8 mouse cellular contexts compared by ENCODE assay signal in the genomic region with DNA sequence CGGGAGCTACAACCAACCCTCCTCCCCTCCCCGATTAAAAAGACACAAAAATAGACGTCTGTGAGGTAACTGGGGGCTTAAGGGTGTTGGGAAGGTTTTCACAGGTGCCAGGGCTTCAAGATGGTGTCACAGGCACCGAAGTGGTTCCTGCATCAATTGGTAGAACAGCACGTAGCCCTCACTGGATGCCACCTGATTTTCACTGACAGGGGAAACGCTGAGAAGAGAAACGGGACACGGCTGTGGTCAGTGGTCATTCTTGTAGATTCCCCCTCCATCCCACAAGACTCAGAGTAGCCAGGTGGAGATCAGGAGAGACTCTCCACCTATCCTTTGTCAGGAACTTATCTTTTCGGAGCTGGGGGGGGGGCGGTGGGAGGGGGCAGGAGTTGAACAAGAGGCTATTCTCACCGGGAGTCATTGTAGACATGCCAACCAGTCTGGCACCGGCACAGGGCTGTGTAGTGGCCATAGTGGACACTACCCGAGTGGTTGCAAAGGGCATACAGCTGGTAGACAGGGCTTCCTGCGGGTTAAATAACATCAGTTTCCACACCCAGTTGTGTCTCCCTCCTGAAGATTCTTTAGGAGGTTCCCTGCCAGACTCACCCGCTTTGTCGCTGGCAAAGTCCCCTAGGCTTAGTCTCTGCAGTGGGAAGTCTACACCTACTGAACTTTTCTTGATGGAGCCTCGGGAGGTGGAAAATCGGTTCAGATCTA. TPM values are rescaled to one million over a fixed set of nuclear protein-coding genes. Genes with fewer than 3 reads are reported as not detected.
DNase-seq lines count a peak whose midpoint lies in the region; ATAC-seq and TF ChIP-seq lines count a peak whose summit lies in the region.

No protein-coding gene starts in this region.

- H3K4me2 ChIP-seq in forebrain, embryonic 13.5 days = peak overlapping the region; percentile 89
- H3K4me2 ChIP-seq in forebrain, embryonic 14.5 days (ENCODE audit: low read length) = no peak overlapping the region; the same call in 1 of the 2 replicates
- H3K4me2 ChIP-seq in lung, embryonic 14.5 days = peak overlapping the region; percentile 94
- H3K4me2 ChIP-seq in heart, postnatal 0 days (ENCODE audit: low read depth, low read length) = peak overlapping the region; percentile 78
- no peak overlapping the region for H3K4me2 ChIP-seq in midbrain, embryonic 15.5 days

- no peaks in the 10 kb centered on the region for H3K9me3 ChIP-seq in forebrain, embryonic 13.5 days (replicated peaks)
- H3K9me3 ChIP-seq in forebrain, embryonic 14.5 days (replicated peaks; ENCODE audit: control insufficient read depth, low read length) = no peaks in the 10 kb centered on the region
- H3K9me3 ChIP-seq in lung, embryonic 14.5 days (ENCODE audit: low read depth, low read length) = no peaks in the 10 kb centered on the region
- no peaks in the 10 kb centered on the region for H3K9me3 ChIP-seq in heart, postnatal 0 days (replicated peaks; ENCODE audit: control insufficient read depth, low read length)
- H3K9me3 ChIP-seq in midbrain, embryonic 15.5 days = no peaks in the 10 kb centered on the region

- no peak overlapping the region for H3K9ac ChIP-seq in forebrain, embryonic 13.5 days
- no peak overlapping the region for H3K9ac ChIP-seq in forebrain, embryonic 14.5 days (ENCODE audit: low read length)
- H3K9ac ChIP-seq in lung, embryonic 14.5 days = peak overlapping the region; percentile 64; the same call in 1 of the 2 replicates
- no peak overlapping the region for H3K9ac ChIP-seq in heart, postnatal 0 days (replicated peaks; ENCODE audit: low read depth, low read length)
- no peak overlapping the region for H3K9ac ChIP-seq in midbrain, embryonic 15.5 days

- no peak for ATAC-seq in forebrain, embryonic 13.5 days
- ATAC-seq in forebrain, embryonic 14.5 days = no peak
- ATAC-seq in lung, embryonic 14.5 days (ENCODE audit: insufficient read depth) = no peak
- ATAC-seq in heart, postnatal 0 days (ENCODE audit: insufficient read depth, low read depth) = no peak
- ATAC-seq in midbrain, embryonic 15.5 days (replicated peaks) = no peak
- no peak for ATAC-seq in erythroid progenitor cell, adult 5-6 weeks (replicated peaks; ENCODE audit: low FRiP score, poor library complexity, severe bottlenecking)

- H3K27ac ChIP-seq in forebrain, embryonic 13.5 days = peak overlapping the region; percentile 77; the same call in 1 of the 2 replicates
- H3K27ac ChIP-seq in forebrain, embryonic 14.5 days (ENCODE audit: low read depth, low read length) = no peak overlapping the region
- no peak overlapping the region for H3K27ac ChIP-seq in lung, embryonic 14.5 days (ENCODE audit: low read depth)
- H3K27ac ChIP-seq in heart, postnatal 0 days (ENCODE audit: low read depth) = peak overlapping the region; percentile 83; the same call in 1 of the 2 replicates
- H3K27ac ChIP-seq in midbrain, embryonic 15.5 days = no peak overlapping the region

- peaks cover 61% of the 10 kb centered on the region for H3K36me3 ChIP-seq in forebrain, embryonic 13.5 days (ENCODE audit: poor library complexity, severe bottlenecking)
- H3K36me3 ChIP-seq in forebrain, embryonic 14.5 days (ENCODE audit: control insufficient read depth, insufficient read depth, low read length) = peaks cover 62% of the 10 kb centered on the region
- H3K36me3 ChIP-seq in lung, embryonic 14.5 days (ENCODE audit: insufficient read depth) = peaks cover 59% of the 10 kb centered on the region
- peaks cover 44% of the 10 kb centered on the region for H3K36me3 ChIP-seq in heart, postnatal 0 days (replicated peaks; ENCODE audit: control insufficient read depth, insufficient read depth, low read length)
- peaks cover 35% of the 10 kb centered on the region; the same call in 1 of the 2 replicates for H3K36me3 ChIP-seq in midbrain, embryonic 15.5 days (replicated peaks)

- no peak for TF ChIP-seq EP300 in heart, postnatal 0 days (IDR thresholded peaks at IDR 0.05; ENCODE audit: low read depth)

- no peak for DNase-seq in forebrain, embryonic 14.5 days (ENCODE audit: low spot score)
- DNase-seq in lung, embryonic 14.5 days = no peak
- no peak for DNase-seq in lung, adult 18-20 months
- DNase-seq in heart, postnatal 0 days (ENCODE audit: low spot score) = no peak
- DNase-seq in thymus, postnatal 4 days = no peak

- peaks cover 43% of the 10 kb centered on the region for H3K4me1 ChIP-seq in forebrain, embryonic 13.5 days
- H3K4me1 ChIP-seq in forebrain, embryonic 14.5 days (ENCODE audit: control insufficient read depth, insufficient read depth, low read length) = peaks cover 20% of the 10 kb centered on the region
- peaks cover 5% of the 10 kb centered on the region; the same call in 1 of the 2 replicates for H3K4me1 ChIP-seq in lung, embryonic 14.5 days (ENCODE audit: insufficient read depth)
- H3K4me1 ChIP-seq in heart, postnatal 0 days (ENCODE audit: control insufficient read depth, insufficient read depth) = peaks cover 14% of the 10 kb centered on the region
- H3K4me1 ChIP-seq in midbrain, embryonic 15.5 days = peaks cover 41% of the 10 kb centered on the region

- H3K27me3 ChIP-seq in forebrain, embryonic 13.5 days = no peaks in the 10 kb centered on the region
- H3K27me3 ChIP-seq in forebrain, embryonic 14.5 days (replicated peaks; ENCODE audit: control insufficient read depth, insufficient read depth, low read length) = no peaks in the 10 kb centered on the region
- no peaks in the 10 kb centered on the region for H3K27me3 ChIP-seq in lung, embryonic 14.5 days (ENCODE audit: insufficient read depth, low read length)
- no peaks in the 10 kb centered on the region for H3K27me3 ChIP-seq in heart, postnatal 0 days (ENCODE audit: control insufficient read depth, insufficient read depth, low read length)
- no peaks in the 10 kb centered on the region for H3K27me3 ChIP-seq in midbrain, embryonic 15.5 days (replicated peaks)

- H3K4me3 ChIP-seq in forebrain, embryonic 13.5 days = no peak overlapping the region
- H3K4me3 ChIP-seq in forebrain, embryonic 14.5 days (ENCODE audit: low read depth, low read length) = no peak overlapping the region
- H3K4me3 ChIP-seq in lung, embryonic 14.5 days (ENCODE audit: low read depth, low read length) = peak overlapping the region; percentile 76
- H3K4me3 ChIP-seq in heart, postnatal 0 days (ENCODE audit: low read depth, low read length) = no peak overlapping the region; the same call in 1 of the 2 replicates
- peak overlapping the region; percentile 69; the same call in 1 of the 2 replicates for H3K4me3 ChIP-seq in midbrain, embryonic 15.5 days

- no peak for TF ChIP-seq CTCF in lung, embryonic 14.5 days (IDR thresholded peaks at IDR 0.05; ENCODE audit: low read depth)
- no peak for TF ChIP-seq CTCF in heart, postnatal 0 days (IDR thresholded peaks at IDR 0.05; ENCODE audit: low read depth)

- 83% methylated on average over 18 of the region's 18 CpGs for WGBS in forebrain, embryonic 13.5 days
- WGBS in forebrain, embryonic 14.5 days = 78% methylated on average over 18 of the region's 18 CpGs
- WGBS in lung, embryonic 14.5 days = 68% methylated on average over 18 of the region's 18 CpGs
- WGBS in heart, postnatal 0 days = 75% methylated on average over 18 of the region's 18 CpGs
- 80% methylated on average over 18 of the region's 18 CpGs for WGBS in midbrain, embryonic 15.5 days

RNA-seq across cellular contexts. Expression of gene Ppox, which starts 1.3 kb away (rescaled TPM):
- 50.3 and 51.0 TPM in 2 replicates for polyA plus RNA-seq in forebrain, embryonic 13.5 days (2015; fragmentation: Nextera tagmentation; extraction: Ambion mirVana)
- 41.4 and 46.0 TPM in 2 replicates for polyA plus RNA-seq in forebrain, embryonic 14.5 days (2014; fragmentation: Nextera tagmentation; extraction: Ambion mirVana)
- polyA plus RNA-seq in lung, embryonic 14.5 days (2014; fragmentation: Nextera tagmentation; extraction: Ambion mirVana) = 50.9 and 51.7 TPM in 2 replicates
- total RNA-seq in heart, postnatal 0 days (2014; rRNA removed; ENCODE audit: low replicate concordance) = 32.7 and 52.4 TPM in 2 replicates
- 24.3 and 24.6 TPM in 2 replicates for polyA plus RNA-seq in heart, postnatal 0 days (2015; fragmentation: Nextera tagmentation; extraction: Ambion mirVana)
- polyA plus RNA-seq in midbrain, embryonic 15.5 days (2015; fragmentation: Nextera tagmentation; extraction: Ambion mirVana) = 48.7 and 56.2 TPM in 2 replicates
- 739 and 765 TPM in 2 replicates for total RNA-seq in erythroid progenitor cell, adult 5-6 weeks (2015; ENCODE audit: low replicate concordance)
- 644 and 799 TPM in 2 replicates for total RNA-seq in erythroid progenitor cell, adult 5-6 weeks (2017; ENCODE audit: low replicate concordance)

RNA-seq across cellular contexts. Expression of gene Usp21, which starts 5.5 kb away (rescaled TPM):
- 122 and 125 TPM in 2 replicates for polyA plus RNA-seq in forebrain, embryonic 13.5 days (2015; fragmentation: Nextera tagmentation; extraction: Ambion mirVana)
- 89.9 and 104 TPM in 2 replicates for polyA plus RNA-seq in forebrain, embryonic 14.5 days (2014; fragmentation: Nextera tagmentation; extraction: Ambion mirVana)
- 73.9 and 86.0 TPM in 2 replicates for polyA plus RNA-seq in lung, embryonic 14.5 days (2014; fragmentation: Nextera tagmentation; extraction: Ambion mirVana)
- 20.0 and 27.3 TPM in 2 replicates for total RNA-seq in heart, postnatal 0 days (2014; rRNA removed; ENCODE audit: low replicate concordance)
- 30.6 and 32.3 TPM in 2 replicates for polyA plus RNA-seq in heart, postnatal 0 days (2015; fragmentation: Nextera tagmentation; extraction: Ambion mirVana)
- polyA plus RNA-seq in midbrain, embryonic 15.5 days (2015; fragmentation: Nextera tagmentation; extraction: Ambion mirVana) = 119 and 122 TPM in 2 replicates
- 39.0 and 64.9 TPM in 2 replicates for total RNA-seq in erythroid progenitor cell, adult 5-6 weeks (2015; ENCODE audit: low replicate concordance)
- 18.5 and 33.2 TPM in 2 replicates for total RNA-seq in erythroid progenitor cell, adult 5-6 weeks (2017; ENCODE audit: low replicate concordance)

RNA-seq across cellular contexts. Expression of gene B4galt3, which starts 12.1 kb away (rescaled TPM):
- 89.0 and 95.3 TPM in 2 replicates for polyA plus RNA-seq in forebrain, embryonic 13.5 days (2015; fragmentation: Nextera tagmentation; extraction: Ambion mirVana)
- polyA plus RNA-seq in forebrain, embryonic 14.5 days (2014; fragmentation: Nextera tagmentation; extraction: Ambion mirVana) = 74.9 and 94.2 TPM in 2 replicates
- polyA plus RNA-seq in lung, embryonic 14.5 days (2014; fragmentation: Nextera tagmentation; extraction: Ambion mirVana) = 80.3 and 94.3 TPM in 2 replicates
- 28.9 and 55.0 TPM in 2 replicates for total RNA-seq in heart, postnatal 0 days (2014; rRNA removed; ENCODE audit: low replicate concordance)
- polyA plus RNA-seq in heart, postnatal 0 days (2015; fragmentation: Nextera tagmentation; extraction: Ambion mirVana) = 32.6 and 34.3 TPM in 2 replicates
- 112 and 116 TPM in 2 replicates for polyA plus RNA-seq in midbrain, embryonic 15.5 days (2015; fragmentation: Nextera tagmentation; extraction: Ambion mirVana)
- 19.7 and 20.5 TPM in 2 replicates for total RNA-seq in erythroid progenitor cell, adult 5-6 weeks (2015; ENCODE audit: low replicate concordance)
- total RNA-seq in erythroid progenitor cell, adult 5-6 weeks (2017; ENCODE audit: low replicate concordance) = 26.8 and 40.8 TPM in 2 replicates

RNA-seq across cellular contexts. Expression of gene Ufc1, which starts 12.6 kb away (rescaled TPM):
- 118 and 120 TPM in 2 replicates for polyA plus RNA-seq in forebrain, embryonic 13.5 days (2015; fragmentation: Nextera tagmentation; extraction: Ambion mirVana)
- polyA plus RNA-seq in forebrain, embryonic 14.5 days (2014; fragmentation: Nextera tagmentation; extraction: Ambion mirVana) = 119 and 127 TPM in 2 replicates
- polyA plus RNA-seq in lung, embryonic 14.5 days (2014; fragmentation: Nextera tagmentation; extraction: Ambion mirVana) = 107 and 108 TPM in 2 replicates
- total RNA-seq in heart, postnatal 0 days (2014; rRNA removed; ENCODE audit: low replicate concordance) = 74.9 and 140 TPM in 2 replicates
- 109 and 113 TPM in 2 replicates for polyA plus RNA-seq in heart, postnatal 0 days (2015; fragmentation: Nextera tagmentation; extraction: Ambion mirVana)
- 99.7 and 102 TPM in 2 replicates for polyA plus RNA-seq in midbrain, embryonic 15.5 days (2015; fragmentation: Nextera tagmentation; extraction: Ambion mirVana)
- 26.8 and 39.3 TPM in 2 replicates for total RNA-seq in erythroid progenitor cell, adult 5-6 weeks (2015; ENCODE audit: low replicate concordance)
- total RNA-seq in erythroid progenitor cell, adult 5-6 weeks (2017; ENCODE audit: low replicate concordance) = 1.7 and 14.2 TPM in 2 replicates

RNA-seq across cellular contexts. Expression of gene Ndufs2, which starts 31.1 kb away (rescaled TPM):
- polyA plus RNA-seq in forebrain, embryonic 13.5 days (2015; fragmentation: Nextera tagmentation; extraction: Ambion mirVana) = 216 and 221 TPM in 2 replicates
- 244 and 260 TPM in 2 replicates for polyA plus RNA-seq in forebrain, embryonic 14.5 days (2014; fragmentation: Nextera tagmentation; extraction: Ambion mirVana)
- polyA plus RNA-seq in lung, embryonic 14.5 days (2014; fragmentation: Nextera tagmentation; extraction: Ambion mirVana) = 244 and 250 TPM in 2 replicates
- 962 and 1,127 TPM in 2 replicates for total RNA-seq in heart, postnatal 0 days (2014; rRNA removed; ENCODE audit: low replicate concordance)
- 998 and 1,009 TPM in 2 replicates for polyA plus RNA-seq in heart, postnatal 0 days (2015; fragmentation: Nextera tagmentation; extraction: Ambion mirVana)
- 229 and 238 TPM in 2 replicates for polyA plus RNA-seq in midbrain, embryonic 15.5 days (2015; fragmentation: Nextera tagmentation; extraction: Ambion mirVana)
- 86.5 and 106 TPM in 2 replicates for total RNA-seq in erythroid progenitor cell, adult 5-6 weeks (2015; ENCODE audit: low replicate concordance)
- total RNA-seq in erythroid progenitor cell, adult 5-6 weeks (2017; ENCODE audit: low replicate concordance) = 40.8 and 73.3 TPM in 2 replicates

Comparison
In these comparisons a context has a peak if more than half of its experiments do, and no peak if none do; other contexts are left out.
1. H3K27ac ChIP-seq: peak in forebrain, embryonic 13.5 days (single experiment) and heart, postnatal 0 days (single experiment); none in forebrain, embryonic 14.5 days (single experiment), lung, embryonic 14.5 days (single experiment) and midbrain, embryonic 15.5 days (single experiment).
2. H3K4me2 ChIP-seq: peak in forebrain, embryonic 13.5 days (single experiment), lung, embryonic 14.5 days (single experiment) and heart, postnatal 0 days (single experiment); none in forebrain, embryonic 14.5 days (single experiment) and midbrain, embryonic 15.5 days (single experiment).
3. H3K4me3 ChIP-seq: peak in lung, embryonic 14.5 days (single experiment) and midbrain, embryonic 15.5 days (single experiment); none in forebrain, embryonic 13.5 days (single experiment), forebrain, embryonic 14.5 days (single experiment) and heart, postnatal 0 days (single experiment).